Mouse (Mus musculus): ENCODE measurements around the gene Gadd45gip1.

Gadd45gip1 gene

DNA sequence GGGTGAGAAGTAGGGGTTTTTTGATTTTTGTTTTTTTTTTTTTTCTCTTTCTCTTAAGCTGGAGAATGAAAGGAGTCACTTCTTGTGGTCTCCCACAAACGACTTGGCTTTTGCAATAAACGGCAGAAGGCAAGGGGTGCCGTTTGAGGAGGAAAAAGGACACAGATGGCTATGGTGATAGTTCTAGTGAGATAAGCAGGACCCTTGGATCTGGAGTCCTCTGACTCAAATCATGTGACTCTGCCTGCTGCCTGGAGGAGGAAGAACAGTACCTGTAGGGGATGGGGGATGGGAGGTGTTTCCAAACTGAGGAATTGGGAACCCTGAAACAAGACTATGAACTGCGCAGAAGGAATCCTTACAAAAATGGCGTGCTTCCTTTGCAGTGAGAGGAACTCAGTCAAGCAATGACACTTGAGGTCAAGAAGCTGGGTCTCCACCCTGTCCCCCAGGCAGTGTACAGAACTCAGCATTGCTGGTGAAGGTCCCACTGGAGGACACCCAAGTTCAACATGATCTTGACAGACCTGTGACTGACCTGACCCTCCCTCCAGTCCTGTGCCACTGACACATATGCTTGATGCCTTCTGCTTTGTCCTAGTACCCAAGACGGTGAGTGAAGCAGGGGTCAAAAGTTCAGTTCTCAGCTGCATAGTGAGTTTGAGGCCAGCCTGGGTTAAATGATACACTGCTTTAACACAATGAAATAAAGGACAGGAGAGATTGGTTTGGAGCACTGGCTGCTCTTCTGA, 16.5 kb downstream of the Gadd45gip1 start:
- no peak for DNase-seq (ENCODE audit: low read depth, low spot score)

DNA sequence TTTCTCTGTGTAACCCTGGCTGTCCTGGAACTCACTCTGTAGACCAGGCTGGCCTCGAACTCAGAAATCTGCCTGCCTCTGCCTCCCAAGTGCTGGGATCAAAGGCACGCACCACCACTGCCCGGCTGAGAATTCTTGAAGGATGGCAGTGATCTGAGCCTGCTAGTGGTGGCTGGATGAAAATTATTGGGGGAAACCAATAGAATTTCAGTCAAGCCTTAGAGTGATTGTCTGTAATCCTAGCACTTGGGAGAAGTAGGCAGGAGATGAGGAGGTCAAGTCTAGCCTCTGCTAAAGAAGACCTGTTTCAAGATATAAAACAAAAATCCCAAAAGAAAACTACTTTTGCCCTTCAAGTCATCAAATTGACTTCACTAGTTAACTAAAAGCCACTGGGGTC, 25.1 kb downstream of the Gadd45gip1 start:
- DNase-seq (ENCODE audit: low read depth, low spot score) = no peak

- DNase-seq (ENCODE audit: low read depth, low spot score) = peak; percentile 95
Measured at GRCm38 (mm10) chr8:84856864-84857441, 25.6 kb downstream of the Gadd45gip1 start, which contains the start of gene Farsa. Farsa (plus strand) TSS chr8:84856989.

DNA sequence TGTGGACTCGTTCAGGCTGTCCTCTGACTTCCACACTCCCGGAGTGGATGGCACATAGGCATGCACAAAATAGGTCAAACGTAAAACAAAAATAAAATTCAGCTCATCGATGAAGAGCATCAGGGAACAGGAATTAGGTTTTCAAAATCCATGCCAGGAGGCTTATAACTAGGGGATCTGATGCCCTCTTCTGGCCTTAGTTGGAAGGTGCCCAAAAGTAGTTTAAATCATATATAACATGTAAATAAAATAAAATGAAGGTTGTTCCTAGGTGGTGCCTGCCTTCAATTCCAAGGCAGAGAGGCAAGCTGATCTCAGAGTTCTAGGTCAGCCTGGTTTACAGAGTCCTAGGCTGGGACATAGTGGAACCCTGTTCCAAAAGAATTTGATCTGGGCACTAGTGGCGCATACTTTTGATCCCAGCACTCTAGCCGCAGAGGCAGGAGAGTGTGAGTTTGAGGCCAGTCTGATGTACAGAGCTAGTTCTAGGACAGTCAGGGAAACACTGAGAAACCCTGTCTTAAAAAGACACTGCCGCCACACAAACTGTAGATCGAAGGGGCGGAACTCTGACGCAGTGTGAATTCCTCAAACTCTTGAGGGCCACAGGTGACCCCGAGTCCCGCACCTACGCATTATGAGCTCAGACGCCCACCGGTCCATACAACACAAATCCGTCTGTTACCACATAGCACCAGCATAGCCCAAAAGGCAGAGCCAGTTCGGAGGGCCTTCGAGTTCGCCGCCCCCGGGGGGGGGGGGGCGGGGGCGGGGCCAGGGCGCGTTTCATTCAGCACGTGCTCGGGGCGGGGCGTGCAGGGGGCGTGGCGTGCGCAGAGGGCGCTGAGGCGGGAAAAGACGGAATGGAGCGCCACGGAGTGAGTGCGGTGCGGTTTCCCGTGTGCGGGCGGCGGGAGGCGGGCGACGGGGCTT, 40.3 kb downstream of the Gadd45gip1 start, which contains the start of gene Syce2:
Gene Syce2 (plus strand): TSS at position 736 of the 933 bp plus-strand sequence.
- DNase-seq (ENCODE audit: low read depth, low spot score) = peak; percentile 68

GRCm38 (mm10) chr8:84872309-84872965, 41.1 kb downstream of the Gadd45gip1 start:
- peak; percentile 16 for DNase-seq (ENCODE audit: low read depth, low spot score)

GRCm38 (mm10) chr8:84873016-84873415, 41.7 kb downstream of the Gadd45gip1 start:
- DNase-seq (ENCODE audit: low read depth, low spot score) = no peak

DNA sequence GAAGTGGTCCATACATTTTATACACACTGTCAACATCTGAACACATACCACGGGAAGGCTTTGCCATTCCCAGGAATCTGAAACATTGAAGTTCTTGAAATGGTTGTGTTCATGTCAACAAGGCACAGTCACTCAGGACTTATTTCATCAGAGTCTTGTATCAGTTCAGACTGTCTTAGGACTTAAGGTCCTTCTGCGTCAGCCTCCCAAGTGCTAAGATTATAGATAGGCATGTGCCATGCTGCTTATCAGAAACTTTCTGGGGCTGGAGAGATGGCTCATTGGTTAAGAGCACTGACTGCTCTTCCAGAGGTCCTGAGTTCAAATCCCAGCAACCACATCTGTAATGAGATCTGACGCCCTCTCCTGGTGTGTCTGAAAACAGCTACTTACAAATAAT, 43.0 kb downstream of the Gadd45gip1 start:
- no peak for DNase-seq (ENCODE audit: low read depth, low spot score)

DNA sequence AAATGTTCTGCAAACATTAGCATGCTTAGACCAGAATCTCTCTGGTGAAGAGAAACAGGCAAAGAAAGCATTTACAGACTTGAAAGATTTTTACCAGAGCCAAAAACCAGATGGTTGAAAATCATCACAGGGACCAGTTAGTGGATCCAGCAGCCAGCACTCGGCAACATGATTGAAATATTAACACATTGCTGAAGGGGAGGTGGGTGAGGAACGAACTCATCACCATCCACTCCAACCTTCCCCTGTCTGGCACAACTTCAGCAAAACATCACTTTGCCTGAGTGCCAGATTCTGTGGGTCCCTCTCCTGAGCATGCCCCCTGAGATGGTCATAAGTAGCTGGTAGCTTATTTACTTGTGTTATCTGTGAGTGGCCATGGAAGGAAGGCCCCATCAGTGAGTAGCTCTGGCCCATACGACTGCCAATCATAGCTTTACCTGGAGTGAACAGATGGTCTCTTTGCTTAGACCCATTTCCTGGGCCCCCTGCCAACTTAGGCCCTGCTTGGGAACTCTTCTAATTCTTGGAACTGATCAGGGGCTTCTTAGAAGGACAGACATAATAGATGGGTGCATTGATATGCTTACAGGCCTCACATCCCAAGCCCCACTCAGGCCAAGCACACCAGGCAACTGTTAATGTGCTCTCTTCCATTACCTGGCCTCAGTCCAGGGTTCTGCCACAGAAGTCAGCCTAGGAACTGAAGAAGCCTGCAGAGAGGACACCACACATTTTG, 46.1 kb downstream of the Gadd45gip1 start:
- no peak for DNase-seq (ENCODE audit: low read depth, low spot score)

- no peak for DNase-seq (ENCODE audit: low read depth, low spot score)
Measured at GRCm38 (mm10) chr8:84878915-84879314, 47.6 kb downstream of the Gadd45gip1 start.

DNA sequence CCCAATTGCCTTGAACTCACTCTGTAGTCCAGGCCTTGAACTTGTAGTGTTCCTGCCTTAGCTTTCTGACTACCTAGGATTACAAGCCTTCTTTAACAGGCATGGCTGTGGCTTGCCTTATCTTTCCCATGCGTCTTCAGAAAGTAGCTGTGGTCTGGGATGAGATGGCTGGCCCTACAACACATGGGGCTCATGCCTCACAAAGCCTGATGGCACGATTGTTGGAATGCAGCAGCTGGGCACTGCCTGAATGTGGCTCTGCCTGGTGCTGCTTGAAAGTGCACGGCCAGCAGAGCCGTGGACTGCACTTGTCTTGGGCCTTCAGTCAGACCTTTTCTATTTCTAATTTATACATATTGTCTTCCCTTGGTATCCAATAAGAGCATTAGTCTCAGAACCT, 53.4 kb downstream of the Gadd45gip1 start:
- no peak for DNase-seq (ENCODE audit: low read depth, low spot score)
